Mouse (Mus musculus) G1E (cell line): ENCODE results near the gene Gse1.

Experiments used
- CTCF ChIP-seq: IDR thresholded peaks from 2 replicates; pipeline ENCODE4 v1.5.1; 2012; ENCODE audit warnings: low read depth, low read length, inconsistent platforms, mixed read lengths
- GATA1 ChIP-seq: IDR thresholded peaks from 2 replicates; pipeline ENCODE4 v1.6.1; 2012; ENCODE audit warnings: borderline replicate concordance, low read length, inconsistent platforms, mixed read lengths

GRCm38 (mm10) chr8:120489771-120490281 is 261.6 kb downstream of the Gse1 start:
- TF ChIP-seq CTCF (no peak), GATA1 (no peak)
